Mouse (Mus musculus) intestine, postnatal 0 days (tissue): ENCODE measurements around the gene Ascc3. TPM values are rescaled to one million over a fixed set of nuclear protein-coding genes. Genes with fewer than 3 reads are reported as not detected.

Experiments used
- ATAC-seq: fragments of 200-750 bp; cut with Nextera tagmentation; 2 replicates; pipeline ENCODE4 v1.8.0; 2017; ENCODE audit warnings: mild to moderate bottlenecking, moderate TSS enrichment, moderate library complexity
- H3K27ac ChIP-seq: fragments of 300-500 bp; sonication (generic); 2 replicates; pipeline ENCODE4 v1.5.1; 2014; ENCODE audit warnings: mild to moderate bottlenecking, low read depth, low read length, moderate library complexity
- H3K27me3 ChIP-seq: fragments of 300-500 bp; sonication (generic); replicated peaks from 2 replicates; pipeline ENCODE4 v1.6.1; 2014; ENCODE audit warnings: low read length, mixed read lengths; ENCODE audit not compliant: control insufficient read depth, insufficient read depth
- H3K36me3 ChIP-seq: fragments of 300-500 bp; sonication (generic); 2 replicates; pipeline ENCODE4 v1.6.1; 2014; ENCODE audit warnings: mild to moderate bottlenecking, moderate library complexity; ENCODE audit not compliant: control insufficient read depth, insufficient read depth
- H3K4me1 ChIP-seq: fragments of 300-500 bp; sonication (generic); replicated peaks from 2 replicates; pipeline ENCODE4 v1.6.1; 2014; ENCODE audit warnings: antibody characterized with exemption, low read length, mixed read lengths; ENCODE audit not compliant: control insufficient read depth, insufficient read depth
- H3K4me2 ChIP-seq: fragments of 300-500 bp; sonication (generic); replicated peaks from 2 replicates; pipeline ENCODE4 v1.6.1; 2014; ENCODE audit warnings: low read depth, mild to moderate bottlenecking, moderate library complexity
- H3K4me3 ChIP-seq: fragments of 300-500 bp; sonication (generic); 2 replicates; pipeline ENCODE4 v1.5.1; 2014; ENCODE audit warnings: low read depth, low read length
- H3K9ac ChIP-seq: fragments of 300-500 bp; sonication (generic); 2 replicates; pipeline ENCODE4 v1.6.1; 2014; ENCODE audit warnings: mild to moderate bottlenecking, low read depth, low read length
- H3K9me3 ChIP-seq: fragments of 300-500 bp; sonication (generic); 2 replicates; pipeline ENCODE4 v1.6.1; 2016; ENCODE audit warnings: mixed run types; ENCODE audit not compliant: control insufficient read depth
- CTCF ChIP-seq: sonication (generic); IDR thresholded peaks from 2 replicates; pipeline ENCODE4 v1.5.1; 2016; ENCODE audit warnings: low read depth, mild to moderate bottlenecking, control low read depth, antibody characterized with exemption, moderate library complexity
- WGBS: fragments of 180-500 bp; shearing (Covaris S2); extraction: QIAGEN DNeasy Blood & Tissue Kit; methylation state at CpG from one replicate; pipeline ENCODE4 v1.1.7; 2014; 5-methylcytosine and 5-hydroxymethylcytosine counted together
- polyA plus RNA-seq: library from polyadenylated mRNA; unstranded; fragments of >200 nt; fragmentation: Nextera tagmentation; extraction: Ambion mirVana; gene quantifications from 2 replicates; pipeline ENCODE4 v1.2.1, GENCODE M21; 2015

The Ascc3 gene
- polyA plus RNA-seq, 1 experiment from 2014 or later: 11.2 TPM

- Histone ChIP-seq H3K4me1 (no peaks in the 10 kb centered on the region), H3K27ac (no peak overlapping the region), H3K4me3 (no peak overlapping the region), H3K36me3 (no peaks in the 10 kb centered on the region), H3K9me3 (no peaks in the 10 kb centered on the region), H3K27me3 (peaks cover 99% of the 10 kb centered on the region), H3K9ac (no peak overlapping the region), H3K4me2 (no peak overlapping the region)
- 5% methylated on average over 21 of the region's 21 CpGs for WGBS
- TF ChIP-seq CTCF: no peak
- ATAC-seq: no peak
These were observed 307.6 kb downstream of the Ascc3 start for GRCm38 (mm10) chr10:50899846-50900745.
